Mouse (Mus musculus) lung, adult 18-20 months (tissue): ENCODE measurements around the gene Pcsk5.
"Not testable (repeated sequence)": the region's sequence is repeated elsewhere in the genome, so short reads cannot be mapped to it uniquely, and the experiment has no call there.

ENCODE experiments used
- DNase-seq, 2 experiments: peaks; one replicate each; pipeline ENCODE4 v3.0.0; 2022; ENCODE audit warnings: mixed read lengths in 2 of 2

Gene Pcsk5

GRCm38 (mm10) chr19:17566097-17566496 lies 271.3 kb downstream of the Pcsk5 start:
- DNase-seq: no peak

- DNase-seq: no peak
Observed at GRCm38 (mm10) chr19:17558764-17559163, 278.7 kb downstream of the Pcsk5 start.

- no peak for DNase-seq
Observed at GRCm38 (mm10) chr19:17555159-17555558, 282.3 kb downstream of the Pcsk5 start.

GRCm38 (mm10) chr19:17554571-17554970 lies 282.9 kb downstream of the Pcsk5 start:
- DNase-seq: no peak

GRCm38 (mm10) chr19:17553396-17554100 lies 283.9 kb downstream of the Pcsk5 start:
- no peak for DNase-seq

GRCm38 (mm10) chr19:17528746-17529532 lies 308.5 kb downstream of the Pcsk5 start:
- no peak for DNase-seq

GRCm38 (mm10) chr19:17525558-17525957 lies 311.9 kb downstream of the Pcsk5 start:
- DNase-seq: no peak

- DNase-seq: no peak
Observed at GRCm38 (mm10) chr19:17514456-17514855, 323.0 kb downstream of the Pcsk5 start.

GRCm38 (mm10) chr19:17511283-17511682 lies 326.1 kb downstream of the Pcsk5 start:
- no peak for DNase-seq

GRCm38 (mm10) chr19:17504212-17504611 lies 333.2 kb downstream of the Pcsk5 start:
- DNase-seq: no peak

- DNase-seq: peak; percentile 25 to 44
Observed at GRCm38 (mm10) chr19:17498586-17499235, 338.7 kb downstream of the Pcsk5 start.

- no peak for DNase-seq
Observed at GRCm38 (mm10) chr19:17496131-17496530, 341.3 kb downstream of the Pcsk5 start.

GRCm38 (mm10) chr19:17491822-17492544 lies 345.4 kb downstream of the Pcsk5 start:
- DNase-seq: no peak

GRCm38 (mm10) chr19:17491322-17491721 lies 346.1 kb downstream of the Pcsk5 start:
- no peak for DNase-seq

GRCm38 (mm10) chr19:17489866-17490141 lies 347.6 kb downstream of the Pcsk5 start:
- DNase-seq: no peak

GRCm38 (mm10) chr19:17489041-17489865 lies 348.2 kb downstream of the Pcsk5 start:
- DNase-seq: no peak

GRCm38 (mm10) chr19:17482126-17482790 lies 355.2 kb downstream of the Pcsk5 start:
- DNase-seq: no peak

- no peak for DNase-seq
Observed at GRCm38 (mm10) chr19:17479471-17479870, 358.0 kb downstream of the Pcsk5 start.

- no peak for DNase-seq
Observed at GRCm38 (mm10) chr19:17476021-17476420, 361.4 kb downstream of the Pcsk5 start.

GRCm38 (mm10) chr19:17473138-17473537 lies 364.3 kb downstream of the Pcsk5 start:
- DNase-seq: not testable (repeated sequence)

GRCm38 (mm10) chr19:17471861-17472260 lies 365.6 kb downstream of the Pcsk5 start:
- no peak for DNase-seq

- no peak for DNase-seq
Observed at GRCm38 (mm10) chr19:17471196-17471595, 366.2 kb downstream of the Pcsk5 start.
